Mouse (Mus musculus) bone marrow, adult 2 months (tissue): Measurements from ENCODE around the gene Klhl36. TPM values are rescaled to one million over a fixed set of nuclear protein-coding genes. Genes with fewer than 3 reads are reported as not detected.

ENCODE experiments used
- H3K27ac ChIP-seq: fragments of 200-500 bp; 2 replicates; pipeline ENCODE4 v1.5.1; 2012; ENCODE audit warnings: low read depth, mild to moderate bottlenecking, control low read depth, inconsistent platforms, low read length; ENCODE audit not compliant: control insufficient read depth, poor library complexity, insufficient read depth
- H3K4me1 ChIP-seq: fragments of 200-500 bp; 2 replicates; pipeline ENCODE4 v1.6.1; 2011; ENCODE audit warnings: low read length; ENCODE audit not compliant: control insufficient read depth, insufficient read depth
- H3K4me3 ChIP-seq: fragments of 200-500 bp; replicated peaks from 2 replicates; pipeline ENCODE3; 2011; ENCODE audit warnings: mild to moderate bottlenecking, low read depth, low read length, control low read depth; ENCODE audit not compliant: control insufficient read depth
- CTCF ChIP-seq: fragments of 200-500 bp; IDR thresholded peaks from 2 replicates; pipeline ENCODE4 v1.5.1; 2011; ENCODE audit warnings: low read length, control low read depth; ENCODE audit not compliant: control insufficient read depth, insufficient read depth
- POLR2A ChIP-seq: fragments of 200-500 bp; IDR thresholded peaks from 2 replicates; pipeline ENCODE4 v1.6.1; 2011; ENCODE audit warnings: low read depth, mild to moderate bottlenecking, control low read depth, low read length, borderline replicate concordance; ENCODE audit not compliant: control insufficient read depth
- WGBS: fragments of 180-500 bp; shearing (Covaris S2); methylation state at CpG from one replicate; pipeline ENCODE4 v1.1.7; 2018; 5-methylcytosine and 5-hydroxymethylcytosine counted together
- polyA plus RNA-seq: library from polyadenylated mRNA; stranded (reverse); fragments of >200 nt; gene quantifications from 2 replicates; pipeline ENCODE4 v1.2.4, GENCODE M21; 2011; ENCODE audit warnings: low replicate concordance; ENCODE audit not compliant: missing spikeins, insufficient read depth, insufficient read length

Gene Klhl36
- polyA plus RNA-seq, 1 experiment = 4.8 TPM

DNA sequence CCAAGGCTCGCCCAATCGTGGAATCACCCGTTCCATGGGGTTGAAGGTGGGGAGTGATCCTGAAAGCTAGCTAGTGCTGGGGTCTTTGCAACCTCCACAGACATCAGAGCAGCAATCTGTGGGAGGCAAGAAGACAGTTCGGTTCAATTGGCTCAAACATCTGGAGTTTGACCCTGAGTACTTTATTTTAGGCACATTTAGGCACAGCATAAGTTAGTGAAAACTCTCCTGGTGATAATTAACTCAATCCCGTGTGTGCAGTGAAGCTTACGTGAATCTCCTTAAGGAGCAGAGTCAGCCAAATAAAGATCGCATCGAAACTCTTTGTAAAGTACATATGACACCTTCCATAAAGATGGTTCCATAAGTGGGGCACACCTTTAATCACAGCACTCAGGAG lies 19.9 kb downstream of the Klhl36 start:
- WGBS = 85% methylated on average over 8 of the region's 8 CpGs
- no peak overlapping the region for H3K27ac ChIP-seq
- TF ChIP-seq POLR2A (no peak), CTCF (no peak)

DNA sequence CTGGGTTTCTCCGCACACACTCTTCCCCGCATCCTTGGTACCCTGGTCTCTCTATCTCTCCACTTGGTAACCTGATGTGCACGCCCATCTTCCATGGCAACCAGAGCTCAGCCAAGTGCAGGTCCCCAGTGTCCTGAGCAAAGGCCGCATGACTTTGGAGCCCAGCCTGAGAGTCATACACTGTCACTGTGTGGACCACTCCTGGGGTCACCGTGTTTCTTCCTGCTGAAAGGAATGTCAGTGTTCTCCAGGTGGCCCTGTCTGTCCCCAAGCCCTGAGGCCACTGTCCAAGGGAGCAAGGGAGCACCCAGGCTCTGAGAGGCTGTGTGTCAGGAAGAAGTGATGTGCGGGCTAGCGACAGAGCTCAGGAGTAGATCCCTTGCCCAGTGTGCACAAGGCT lies 21.2 kb downstream of the Klhl36 start:
- TF ChIP-seq POLR2A = no peak
- TF ChIP-seq CTCF = no peak
- 88% methylated on average over 7 of the region's 7 CpGs for WGBS
- Histone ChIP-seq H3K27ac (no peak overlapping the region), H3K4me3 (no peak overlapping the region), H3K4me1 (no peaks in the 10 kb centered on the region)

More for the DNA sequence above, 19.9 kb downstream of the Klhl36 start:
- H3K4me3 ChIP-seq = no peak overlapping the region
- H3K4me1 ChIP-seq = no peaks in the 10 kb centered on the region

DNA sequence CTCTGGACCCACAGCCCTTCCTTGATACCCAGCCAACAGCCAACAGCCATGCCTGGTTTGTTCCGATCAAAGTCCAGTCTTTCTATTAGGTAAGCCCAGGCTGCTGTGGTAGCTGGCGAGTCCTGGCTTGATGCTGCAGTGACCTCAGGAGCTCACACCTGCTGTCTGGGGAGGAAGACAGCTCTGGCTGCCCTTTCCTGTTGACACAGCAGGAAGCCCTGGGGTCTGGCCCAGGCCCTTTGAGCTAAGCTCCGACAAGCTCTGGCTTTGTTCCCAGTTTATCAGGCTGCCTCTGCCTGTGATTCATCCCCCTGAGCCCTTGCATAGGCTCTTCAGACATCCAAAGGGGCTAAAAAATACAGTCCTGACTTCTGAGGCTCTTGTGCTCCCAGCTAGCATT lies 23.5 kb downstream of the Klhl36 start:
- H3K4me3 ChIP-seq = no peak overlapping the region
- TF ChIP-seq CTCF = no peak
- no peak for TF ChIP-seq POLR2A
- WGBS = 38% methylated on average over 3 of the region's 3 CpGs
- no peaks in the 10 kb centered on the region for H3K4me1 ChIP-seq
- H3K27ac ChIP-seq = no peak overlapping the region

DNA sequence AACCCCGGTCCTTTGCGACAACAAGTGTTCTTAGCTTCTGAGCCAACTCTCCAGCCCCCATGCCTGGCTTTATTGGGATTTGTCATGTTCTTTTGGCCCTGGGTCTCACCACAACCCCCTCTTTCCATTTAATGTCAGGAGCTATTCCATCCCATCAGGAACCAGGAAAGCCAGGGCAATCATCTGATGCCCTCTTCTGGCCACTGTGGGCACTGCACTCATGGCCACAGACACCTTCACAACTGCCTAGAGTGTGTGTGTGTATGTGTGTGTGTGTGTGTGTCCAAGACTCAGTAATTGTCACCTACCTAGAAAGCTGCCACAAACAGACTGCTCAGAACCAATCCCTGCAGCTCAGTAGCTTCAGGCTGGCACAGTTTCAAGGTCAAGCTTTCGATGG lies 25.1 kb downstream of the Klhl36 start:
- Histone ChIP-seq H3K4me1 (no peaks in the 10 kb centered on the region), H3K27ac (no peak overlapping the region), H3K4me3 (no peak overlapping the region)
- 93% methylated on average over 3 of the region's 3 CpGs for WGBS
- TF ChIP-seq POLR2A (no peak), CTCF (peak; percentile 84)

DNA sequence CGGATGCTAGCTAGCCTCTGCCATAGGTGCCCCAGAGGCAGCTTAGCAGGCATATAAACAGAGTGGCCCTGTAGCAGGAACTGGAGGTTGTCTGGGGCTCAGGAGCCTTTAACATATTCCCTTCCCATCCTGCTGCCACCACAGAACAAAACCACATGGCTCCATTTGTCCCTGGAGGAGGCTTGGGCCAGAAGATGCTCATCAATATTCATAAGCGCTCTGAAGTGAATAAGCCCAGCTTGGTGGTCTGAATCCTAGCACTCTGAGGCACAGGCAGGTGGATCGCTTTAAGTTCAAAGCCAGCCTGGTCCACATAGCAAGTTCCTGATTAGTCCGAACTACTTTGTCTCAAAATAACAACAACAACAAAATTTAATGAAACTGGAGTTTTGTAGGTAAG lies 25.9 kb downstream of the Klhl36 start:
- WGBS = 80% methylated on average over 4 of the region's 4 CpGs
- no peak for TF ChIP-seq POLR2A
- no peak for TF ChIP-seq CTCF
- H3K27ac ChIP-seq = no peak overlapping the region
- H3K4me1 ChIP-seq = no peaks in the 10 kb centered on the region
- H3K4me3 ChIP-seq = no peak overlapping the region

DNA sequence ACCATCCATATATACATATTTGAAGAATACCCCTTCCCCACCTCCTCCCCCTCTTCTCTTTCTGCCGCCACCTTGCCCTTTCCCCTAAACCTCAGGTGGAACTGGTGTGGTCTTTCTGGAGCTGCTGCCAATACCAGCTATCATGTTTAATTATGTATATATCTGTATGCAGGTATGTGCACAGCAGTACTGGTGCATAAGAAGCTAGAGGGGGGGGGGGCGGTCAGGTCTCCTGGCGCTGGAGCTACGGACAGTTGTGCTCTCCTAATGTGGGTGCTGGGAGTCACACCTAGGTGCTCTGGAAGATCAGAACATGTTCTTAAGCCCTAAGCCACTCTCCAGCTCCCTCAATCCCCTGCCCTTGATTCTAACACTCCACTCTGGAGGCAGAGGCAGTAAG lies 35.0 kb downstream of the Klhl36 start:
- H3K4me3 ChIP-seq = no peak overlapping the region
- H3K27ac ChIP-seq = no peak overlapping the region
- no peak for TF ChIP-seq POLR2A
- no peak for TF ChIP-seq CTCF
- WGBS = 79% methylated on average over 4 of the region's 4 CpGs
- H3K4me1 ChIP-seq = no peaks in the 10 kb centered on the region

DNA sequence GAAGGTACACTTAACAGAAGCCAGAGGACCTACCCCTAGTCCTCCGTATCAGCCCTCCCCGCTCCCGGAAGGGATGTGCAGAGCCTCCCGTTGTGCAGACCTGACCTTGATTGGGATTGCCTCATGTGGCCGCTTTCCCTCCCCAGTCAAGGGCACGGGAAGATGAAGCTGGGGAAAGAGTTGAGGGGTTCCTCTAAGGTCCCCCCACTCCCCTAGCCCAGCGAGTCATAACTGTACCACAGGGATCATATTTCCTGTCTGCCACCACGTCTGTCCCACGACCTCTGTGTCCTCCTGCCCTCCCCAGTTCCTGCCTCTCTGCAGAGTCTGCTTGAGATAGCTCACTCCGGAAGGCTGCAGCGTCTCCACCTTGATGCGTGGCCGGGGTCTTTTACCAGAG lies 35.9 kb downstream of the Klhl36 start:
- TF ChIP-seq POLR2A (no peak), CTCF (no peak)
- Histone ChIP-seq H3K4me1 (no peaks in the 10 kb centered on the region), H3K27ac (no peak overlapping the region), H3K4me3 (no peak overlapping the region)
- WGBS = 10% methylated on average over 13 of the region's 13 CpGs

DNA sequence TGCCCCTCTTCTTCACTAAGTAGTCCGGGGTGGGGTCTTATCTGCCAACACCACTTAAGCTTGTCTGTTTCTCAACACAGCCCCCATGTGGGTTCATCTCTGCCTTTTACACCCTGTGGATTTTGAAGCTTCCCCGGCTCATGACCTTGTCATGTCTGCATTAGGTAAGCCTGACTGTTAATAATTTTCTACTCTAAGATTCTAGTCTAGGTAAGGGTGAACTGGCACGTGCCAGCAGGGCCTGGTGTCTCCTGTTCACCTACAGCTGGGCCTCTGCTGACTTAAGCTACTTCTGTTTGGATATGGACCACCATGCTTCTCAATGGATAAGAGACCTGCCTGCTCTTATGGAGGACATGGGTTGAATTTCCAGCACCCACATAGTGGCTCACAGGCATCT lies 39.3 kb downstream of the Klhl36 start:
- TF ChIP-seq POLR2A = no peak
- no peak for TF ChIP-seq CTCF
- WGBS = 78% methylated on average over 3 of the region's 3 CpGs
- H3K4me3 ChIP-seq = no peak overlapping the region

DNA sequence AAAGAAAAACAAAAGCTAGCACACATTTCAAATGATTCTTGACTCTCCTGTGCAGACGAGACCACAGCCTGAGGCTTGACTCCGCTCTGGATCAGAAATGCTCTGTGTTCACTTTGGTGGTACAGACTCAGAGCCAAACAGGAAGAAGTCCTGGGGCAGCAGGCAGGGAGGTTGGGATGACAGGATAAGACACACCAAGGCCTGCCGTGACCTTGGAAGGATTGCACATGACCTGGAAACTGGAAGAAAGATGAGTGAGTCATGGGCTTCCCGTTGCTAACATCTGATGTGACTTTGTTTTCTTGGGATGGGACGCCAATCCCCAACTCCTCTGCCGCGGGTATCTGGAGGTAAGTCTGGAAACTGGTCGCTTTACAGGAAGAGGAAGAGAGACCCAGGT lies 39.9 kb downstream of the Klhl36 start:
- 57% methylated on average over 8 of the region's 8 CpGs for WGBS
- H3K27ac ChIP-seq = no peak overlapping the region
- no peak for TF ChIP-seq CTCF
- TF ChIP-seq POLR2A = no peak
- H3K4me1 ChIP-seq = no peaks in the 10 kb centered on the region
- H3K4me3 ChIP-seq = no peak overlapping the region

More for the DNA sequence above, 39.3 kb downstream of the Klhl36 start:
- H3K4me1 ChIP-seq = no peaks in the 10 kb centered on the region
- no peak overlapping the region for H3K27ac ChIP-seq

DNA sequence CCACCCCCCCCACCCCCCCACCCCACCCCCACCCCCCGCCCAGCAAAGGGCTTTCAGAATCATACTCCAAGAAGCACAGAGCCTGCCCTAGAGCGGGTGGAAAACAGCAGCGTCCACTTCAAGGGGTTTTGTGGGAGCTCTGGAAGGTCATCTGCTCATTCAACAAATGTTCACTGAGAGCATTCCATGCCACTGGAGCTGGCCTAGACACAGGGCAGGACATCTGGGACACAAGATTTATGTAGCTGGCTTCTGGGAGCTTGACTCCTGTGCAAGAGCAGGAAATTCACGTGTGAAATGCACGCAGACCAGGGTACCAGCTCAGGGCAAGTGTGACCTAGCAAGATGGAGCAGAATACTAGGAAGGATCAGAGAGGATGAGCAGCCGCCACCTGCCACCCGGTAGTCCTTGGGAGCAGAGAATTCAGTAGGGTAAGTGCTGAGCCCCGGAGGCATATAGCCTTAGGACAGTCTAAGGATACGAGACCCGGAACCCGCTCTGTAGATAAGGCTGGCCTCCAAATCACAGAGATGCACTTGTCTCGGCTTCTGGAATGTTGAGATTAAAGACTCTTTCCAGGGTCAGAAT lies 42.4 kb downstream of the Klhl36 start:
- no peak for TF ChIP-seq POLR2A
- no peak for TF ChIP-seq CTCF
- no peaks in the 10 kb centered on the region for H3K4me1 ChIP-seq
- H3K4me3 ChIP-seq = no peak overlapping the region
- 78% methylated on average over 12 of the region's 12 CpGs for WGBS
- no peak overlapping the region for H3K27ac ChIP-seq
